Mouse (Mus musculus): ENCODE measurements around the gene Wdfy2. TPM values are rescaled to one million over a fixed set of nuclear protein-coding genes. Genes with fewer than 3 reads are reported as not detected.
"Not testable (repeated sequence)": the region's sequence is repeated elsewhere in the genome, so short reads cannot be mapped to it uniquely, and the experiment has no call there.

Gene Wdfy2
- total RNA-seq, 2 experiments from 2014 or later: 4.8 to 8.0 TPM

DNA sequence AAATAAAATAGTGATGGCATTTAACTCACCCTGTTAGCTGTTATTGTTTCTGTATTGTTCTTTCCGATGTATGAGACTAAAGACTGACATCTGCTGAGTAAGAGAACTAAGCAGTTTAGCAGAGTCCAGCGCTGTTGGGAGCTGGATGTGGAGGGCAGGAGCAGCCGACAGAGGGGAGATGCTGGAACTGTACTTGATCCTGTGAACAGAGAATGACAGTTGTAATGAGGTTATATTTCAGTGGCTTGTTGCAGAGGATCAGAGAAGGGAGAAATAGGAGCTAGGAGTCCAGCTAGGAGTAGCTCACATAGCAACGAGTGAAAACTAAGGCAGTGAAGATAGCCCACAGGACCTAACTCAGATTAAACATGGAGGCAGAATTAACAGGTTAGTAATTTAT is 36.3 kb downstream of the Wdfy2 start:
- no peak for ATAC-seq (replicated peaks; ENCODE audit: low FRiP score, poor library complexity, severe bottlenecking)

DNA sequence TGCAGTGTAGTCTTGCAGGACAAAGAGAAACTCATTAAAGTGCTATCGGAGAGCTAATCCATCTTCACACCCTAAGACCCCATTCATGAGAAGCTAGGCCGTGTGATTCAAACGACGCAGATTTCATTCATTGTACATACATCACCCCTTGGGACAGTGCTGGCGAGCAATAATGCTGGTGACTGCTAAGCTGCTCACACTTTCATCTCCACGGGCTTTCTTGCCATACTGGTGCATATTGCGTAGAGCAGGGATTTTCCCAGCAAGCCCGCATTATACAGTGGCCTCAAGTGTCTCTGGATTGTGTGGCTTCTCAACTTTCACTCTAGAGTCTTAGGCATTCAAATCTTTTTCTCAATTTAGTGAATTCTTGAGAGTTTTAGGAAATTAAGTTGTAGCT is 36.9 kb downstream of the Wdfy2 start:
- no peak for ATAC-seq (replicated peaks; ENCODE audit: low FRiP score, poor library complexity, severe bottlenecking)

DNA sequence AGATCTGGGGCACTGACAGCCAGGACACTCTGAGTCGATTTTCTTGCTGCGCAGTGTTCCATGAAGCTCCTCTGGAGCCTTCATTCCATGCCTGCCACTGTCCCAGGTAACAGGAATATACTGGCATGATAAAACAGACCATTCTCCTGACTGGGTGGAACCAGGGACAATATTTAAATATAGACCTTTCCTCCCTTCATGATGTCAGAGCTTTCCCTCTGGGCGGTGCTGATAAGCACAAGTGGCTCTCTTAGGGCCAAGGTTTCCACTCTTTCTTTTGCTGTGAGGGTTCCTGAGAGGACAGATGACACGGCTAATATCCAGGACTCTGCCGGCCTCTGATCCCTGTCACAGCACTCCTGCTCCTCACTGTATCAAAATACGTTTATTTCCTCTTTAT is 40.6 kb downstream of the Wdfy2 start:
- peak; percentile 84 for ATAC-seq (replicated peaks; ENCODE audit: low FRiP score, poor library complexity, severe bottlenecking)

DNA sequence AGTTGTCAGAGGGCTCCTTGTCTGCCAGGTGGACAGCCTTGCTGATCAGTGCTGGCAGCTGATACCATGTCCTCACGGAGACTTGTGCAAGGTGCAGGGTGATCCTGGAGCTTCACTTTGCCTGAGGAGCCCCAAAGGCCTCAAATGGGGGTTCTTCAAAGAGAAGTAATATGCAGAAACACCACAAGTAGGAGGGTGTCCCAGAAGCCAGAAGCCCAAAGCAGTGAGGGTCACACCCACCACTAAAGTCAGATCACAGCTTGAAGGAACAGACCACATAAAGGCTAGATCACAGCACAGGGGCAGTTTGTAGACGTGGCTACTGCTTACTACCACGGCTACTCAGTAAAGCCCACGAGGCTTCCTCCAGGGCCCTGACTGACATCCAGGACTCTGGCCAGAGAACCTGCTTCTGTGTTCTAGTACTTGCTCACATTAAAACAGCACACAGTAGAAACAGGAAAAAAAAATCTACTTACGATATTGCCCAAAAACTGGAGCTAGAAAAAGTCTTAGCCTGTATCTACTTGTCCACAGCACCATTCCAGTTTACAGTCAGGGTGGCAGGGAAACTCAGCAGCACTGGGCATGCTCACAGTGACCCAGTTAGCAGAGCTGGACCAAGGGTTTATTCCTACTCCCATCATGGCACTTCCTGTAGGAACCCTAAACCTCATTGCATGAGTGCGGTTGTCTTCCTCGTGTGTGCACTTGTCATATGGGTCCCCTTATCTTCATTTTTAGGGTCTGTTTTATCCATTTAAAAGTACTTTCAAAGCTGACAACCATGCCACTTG is 41.4 kb downstream of the Wdfy2 start:
- ATAC-seq (replicated peaks; ENCODE audit: low FRiP score, poor library complexity, severe bottlenecking): peak; percentile 56

DNA sequence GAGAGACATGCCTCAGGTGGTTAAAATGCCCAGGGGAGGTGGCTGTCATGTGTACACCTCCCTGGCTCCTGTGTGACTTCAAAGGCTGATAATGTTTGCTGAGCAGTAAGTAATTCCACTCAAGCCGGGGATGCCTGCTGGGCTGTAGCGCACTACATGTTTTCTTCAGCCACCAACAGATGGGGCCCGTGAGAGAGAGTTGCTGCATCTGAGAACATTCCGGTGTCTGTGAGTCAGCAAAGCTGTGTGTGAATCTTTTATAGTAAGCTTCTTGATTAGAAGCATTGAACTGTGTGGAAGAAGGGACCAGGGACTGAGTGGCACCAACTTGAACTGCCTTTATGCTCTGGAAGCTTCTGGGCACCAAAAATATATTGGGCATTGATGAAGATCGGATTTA is 42.0 kb downstream of the Wdfy2 start:
- ATAC-seq (replicated peaks; ENCODE audit: low FRiP score, poor library complexity, severe bottlenecking): peak; percentile 76

DNA sequence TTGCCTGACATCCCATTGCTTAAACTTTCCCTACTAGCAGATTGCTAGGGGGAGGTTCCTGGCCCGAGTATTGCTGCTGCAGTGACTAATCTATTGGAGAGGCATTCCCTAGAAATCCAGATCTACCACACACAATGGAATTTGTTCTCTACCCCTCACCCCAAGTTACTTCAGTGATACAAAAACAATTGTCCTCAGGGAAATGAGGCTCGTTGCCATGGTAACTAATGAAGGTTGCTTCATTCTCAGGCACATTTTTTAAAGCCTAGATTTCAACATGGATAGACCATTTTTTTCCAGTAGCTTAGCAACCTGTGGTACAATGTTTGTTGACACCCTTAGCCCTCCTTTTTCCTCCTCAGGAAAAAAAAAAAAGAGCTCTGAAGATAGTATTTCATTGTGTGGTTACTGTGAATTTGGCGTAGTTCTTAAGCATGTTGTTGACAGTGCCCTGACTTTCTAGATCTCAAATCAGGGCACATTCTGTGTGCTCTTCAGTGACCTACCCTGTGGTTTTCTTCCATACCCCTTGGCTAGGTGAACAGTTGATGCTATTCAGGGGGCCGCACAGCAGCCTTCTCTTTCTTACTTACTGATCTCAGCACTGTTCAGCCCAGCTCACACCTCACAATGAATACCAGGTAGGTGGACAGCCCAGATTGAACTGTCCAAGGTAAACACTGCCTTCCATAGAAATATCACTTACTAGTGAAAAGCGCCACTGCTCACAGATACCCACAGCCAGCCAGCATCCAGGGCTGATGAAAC is 42.8 kb downstream of the Wdfy2 start:
- no peak for ATAC-seq (replicated peaks; ENCODE audit: low FRiP score, poor library complexity, severe bottlenecking)

DNA sequence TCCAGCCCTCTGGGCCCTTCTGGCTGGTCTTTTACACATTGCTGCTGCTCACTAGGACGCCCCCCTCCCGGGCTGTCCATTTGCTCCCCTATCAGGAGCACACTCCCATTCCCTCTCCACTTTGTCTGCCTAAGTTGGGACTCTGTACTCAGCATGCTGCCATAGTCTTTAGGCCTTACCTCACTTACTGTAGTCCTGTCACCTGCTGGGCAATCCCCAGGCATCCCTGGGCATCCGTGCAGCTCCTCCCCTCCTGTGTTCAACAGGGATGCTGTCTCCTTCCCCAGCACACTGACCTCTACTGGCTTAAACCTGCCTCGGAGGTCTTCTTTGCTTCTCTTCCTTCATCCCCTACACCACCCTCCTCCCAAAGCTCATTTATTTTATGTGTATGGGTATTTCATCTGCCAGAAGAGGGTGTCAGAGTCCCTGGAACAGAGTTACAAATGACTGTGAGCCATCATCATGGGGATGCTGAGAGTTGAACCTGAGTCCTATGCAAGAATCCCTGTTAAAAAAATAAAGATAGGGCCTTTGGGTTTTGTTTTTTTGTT is 44.7 kb downstream of the Wdfy2 start:
- no peak for ATAC-seq (replicated peaks; ENCODE audit: low FRiP score, poor library complexity, severe bottlenecking)

DNA sequence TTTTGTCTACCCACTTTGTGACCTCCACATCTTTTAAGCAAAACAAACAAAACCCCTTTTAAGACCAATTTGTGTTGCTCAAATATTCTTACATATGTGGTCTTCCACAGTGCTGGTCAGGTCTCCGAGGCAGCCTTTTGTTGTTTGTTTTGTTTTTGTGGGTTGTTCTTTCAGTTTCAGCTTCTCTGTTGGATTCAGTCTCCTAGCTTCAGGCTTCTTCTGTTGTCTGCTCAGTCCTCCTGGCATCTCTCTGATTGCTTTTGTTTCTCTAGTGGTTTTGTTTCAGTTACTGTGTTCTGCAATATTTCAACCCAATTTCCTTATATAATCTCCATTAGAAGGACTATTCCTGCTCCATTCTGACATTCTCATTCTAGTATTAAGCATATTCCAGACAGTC is 46.1 kb downstream of the Wdfy2 start:
- ATAC-seq (replicated peaks; ENCODE audit: low FRiP score, poor library complexity, severe bottlenecking): no peak

DNA sequence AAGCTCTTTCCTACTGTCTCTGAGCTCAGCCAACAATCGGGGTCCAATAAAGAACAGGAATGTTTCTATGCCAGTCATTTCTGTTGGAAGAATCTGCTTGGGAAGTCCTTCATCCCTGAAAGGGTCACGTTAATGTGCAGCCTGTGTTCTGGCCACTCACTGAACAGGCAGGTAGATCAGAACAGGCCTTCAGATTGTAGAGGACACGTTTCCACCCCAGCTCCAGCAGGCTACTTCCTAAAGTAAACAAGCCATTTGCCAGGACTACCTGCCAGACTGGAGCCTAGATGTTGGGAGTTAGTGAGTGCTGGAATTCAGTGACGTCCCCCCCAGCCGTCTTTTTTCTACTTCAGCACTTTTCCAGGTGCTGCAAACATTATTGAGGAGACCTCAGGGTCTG is 46.7 kb downstream of the Wdfy2 start:
- ATAC-seq (replicated peaks; ENCODE audit: low FRiP score, poor library complexity, severe bottlenecking): no peak

DNA sequence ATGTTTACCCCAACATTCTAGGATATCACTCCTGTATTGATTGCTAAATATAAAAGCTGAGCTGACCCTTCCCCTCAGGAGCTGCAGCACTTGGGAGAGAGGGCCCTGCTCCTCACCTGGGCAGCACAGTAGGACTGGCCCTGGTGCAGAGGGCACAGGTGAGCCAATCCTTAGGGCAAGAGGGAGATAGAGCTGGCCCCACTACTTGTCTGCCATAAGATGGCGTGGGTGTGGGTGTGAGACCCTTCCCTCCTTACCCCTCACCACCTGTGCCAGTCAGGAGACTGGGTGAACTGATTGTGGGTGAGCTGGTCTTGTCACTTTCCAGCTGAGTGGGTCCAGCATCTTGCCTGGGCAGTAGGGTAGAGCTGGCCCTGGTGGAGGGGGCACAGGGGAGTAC is 47.2 kb downstream of the Wdfy2 start:
- no peak for ATAC-seq (replicated peaks; ENCODE audit: low FRiP score, poor library complexity, severe bottlenecking)

DNA sequence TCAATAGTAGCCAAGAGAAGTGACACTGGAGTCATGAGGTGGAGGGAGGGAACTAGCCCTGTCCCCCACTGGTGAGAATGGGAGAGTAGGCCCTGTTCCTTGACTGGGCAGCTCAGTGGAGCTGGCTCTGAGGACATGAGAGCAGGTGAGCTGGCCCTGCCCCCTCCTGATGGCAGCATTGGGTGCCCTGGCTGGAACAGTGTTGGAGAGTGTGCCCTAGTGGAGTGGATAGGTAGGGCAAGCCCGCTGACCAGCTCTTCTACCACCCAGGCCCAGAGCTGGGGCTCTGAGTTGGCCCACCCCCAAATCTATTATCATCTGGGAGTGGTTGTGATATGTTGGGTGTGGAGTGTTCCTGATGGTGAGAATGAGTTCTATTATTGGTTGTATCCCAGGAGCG is 47.7 kb downstream of the Wdfy2 start:
- no peak for ATAC-seq (replicated peaks; ENCODE audit: low FRiP score, poor library complexity, severe bottlenecking)

DNA sequence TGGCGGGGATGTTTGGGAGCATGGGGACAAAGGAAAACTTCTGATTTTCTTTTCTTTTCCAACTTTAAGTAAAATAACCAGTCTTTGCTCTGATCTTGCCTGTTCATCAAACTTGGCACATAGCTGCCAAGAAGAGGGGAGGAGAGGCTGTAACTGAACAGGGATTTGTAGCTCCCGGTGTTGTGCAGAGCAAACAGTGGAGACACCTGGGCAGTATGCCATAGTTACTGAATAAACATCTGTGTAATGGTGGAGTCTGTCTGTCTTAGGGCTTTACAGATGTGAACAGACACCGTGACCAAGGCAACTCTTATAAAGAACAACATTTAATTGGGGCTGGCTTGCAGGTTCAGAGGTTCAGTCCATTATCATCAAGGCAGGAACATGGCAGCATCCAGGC is 53.9 kb downstream of the Wdfy2 start:
- no peak for ATAC-seq (replicated peaks; ENCODE audit: low FRiP score, poor library complexity, severe bottlenecking)

DNA sequence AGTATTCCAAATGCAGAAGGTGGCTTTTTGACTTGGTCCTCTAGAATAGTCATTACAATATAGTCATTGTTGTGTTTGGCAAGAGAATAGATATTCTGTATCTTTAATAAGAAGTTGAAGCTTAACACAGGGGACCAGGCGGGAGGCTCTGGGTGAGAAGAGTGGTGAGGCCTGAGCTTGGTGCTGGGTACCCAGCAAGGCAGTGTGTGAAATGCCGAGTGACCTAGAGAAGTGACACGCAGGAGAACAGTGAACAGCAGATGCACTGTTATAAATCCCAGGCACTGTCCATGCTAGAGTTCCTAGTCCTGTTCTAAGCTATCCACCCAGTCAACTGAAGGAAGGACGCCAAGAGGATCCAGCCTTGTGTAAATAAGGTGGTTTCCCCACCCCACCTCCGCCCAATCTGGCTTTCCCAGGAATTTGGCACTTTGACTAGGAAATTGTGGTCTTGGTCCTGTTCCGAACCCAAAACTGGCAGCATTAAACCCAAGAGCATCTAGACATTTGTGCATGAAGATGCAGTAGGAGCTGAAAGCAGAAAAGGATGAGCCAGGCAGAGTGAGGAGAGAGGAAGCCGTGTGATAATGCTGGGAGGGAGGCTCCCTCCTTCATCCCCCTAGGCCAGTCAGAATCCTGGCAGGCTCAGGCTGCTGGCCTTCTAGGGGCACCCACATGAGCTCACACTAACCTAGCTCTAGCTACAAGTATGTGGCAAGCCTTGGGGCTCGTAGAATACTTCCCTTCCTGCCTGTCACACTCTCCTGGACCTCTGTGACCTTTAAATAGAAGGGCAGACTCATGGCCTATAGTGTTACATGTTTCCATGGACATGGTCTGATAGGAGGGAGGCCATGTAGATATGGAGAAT is 55.5 kb downstream of the Wdfy2 start:
- ATAC-seq (replicated peaks; ENCODE audit: low FRiP score, poor library complexity, severe bottlenecking): no peak

DNA sequence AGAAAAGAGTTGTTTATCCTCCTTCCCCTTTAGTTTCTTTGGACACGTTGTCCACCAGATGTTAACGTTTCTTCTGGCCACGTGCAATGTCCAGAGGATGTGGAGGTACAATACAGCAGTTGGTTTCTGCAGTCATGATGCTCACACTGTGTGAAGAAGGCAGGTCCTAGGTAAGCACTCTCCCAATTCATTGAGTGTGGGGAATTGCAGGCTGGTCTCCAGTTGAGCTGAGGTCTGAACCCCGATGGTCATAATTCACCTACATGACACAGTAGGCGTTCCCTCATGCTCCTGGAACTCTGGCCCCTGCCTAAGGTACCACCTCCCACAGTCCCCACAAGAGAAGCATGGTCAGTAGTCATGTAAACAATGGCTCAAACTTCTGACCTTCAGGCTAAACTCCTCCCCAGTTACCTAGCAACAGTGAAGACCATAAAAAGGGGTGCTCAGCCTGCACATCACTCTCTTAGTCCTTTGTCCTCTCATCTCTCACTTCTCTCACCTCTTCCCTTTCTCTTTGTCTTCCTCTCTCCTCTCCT is 56.2 kb downstream of the Wdfy2 start:
- not testable (repeated sequence) for ATAC-seq (replicated peaks; ENCODE audit: low FRiP score, poor library complexity, severe bottlenecking)

DNA sequence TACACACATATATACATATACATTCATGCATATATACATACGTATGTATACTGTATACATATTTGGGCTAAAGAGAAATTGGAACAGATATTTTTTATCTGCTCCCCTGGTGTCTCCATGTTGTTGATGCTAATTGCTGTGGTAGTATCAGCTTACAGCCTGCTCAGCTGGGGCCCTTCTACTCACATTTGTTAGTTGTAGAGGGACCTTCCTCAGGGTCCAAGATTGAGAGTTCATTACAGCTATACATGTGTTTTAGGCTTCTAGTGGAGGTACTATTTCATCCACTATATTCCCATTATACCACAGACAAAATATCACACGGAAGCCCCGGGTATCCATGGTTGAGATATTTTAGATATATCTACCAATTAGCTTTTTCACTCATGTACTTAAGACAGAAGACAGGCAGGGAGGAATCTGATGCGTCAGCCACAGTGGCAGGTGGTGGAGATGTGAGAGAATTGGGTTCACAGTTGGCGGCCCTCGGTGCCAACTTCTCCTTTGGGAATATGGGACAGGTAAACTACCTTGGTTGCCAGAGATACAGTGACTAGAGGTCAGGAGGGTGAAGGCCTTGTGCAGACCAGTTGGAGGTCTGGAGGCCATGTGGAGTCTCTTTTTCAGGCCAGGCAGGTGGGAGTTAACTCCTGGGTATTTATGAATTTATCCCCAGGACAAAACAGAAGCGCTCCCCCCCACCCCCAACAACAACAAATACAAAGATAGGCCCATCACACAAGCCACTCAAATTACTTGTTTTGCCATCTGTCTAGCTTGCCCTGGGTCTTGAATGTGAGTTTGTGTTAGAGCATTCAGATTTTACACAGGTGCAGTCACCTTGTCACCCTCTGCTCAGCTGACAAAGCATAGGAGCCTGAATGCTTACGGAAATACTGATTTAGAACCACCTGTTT is 57.7 kb downstream of the Wdfy2 start:
- no peak for ATAC-seq (replicated peaks; ENCODE audit: low FRiP score, poor library complexity, severe bottlenecking)

DNA sequence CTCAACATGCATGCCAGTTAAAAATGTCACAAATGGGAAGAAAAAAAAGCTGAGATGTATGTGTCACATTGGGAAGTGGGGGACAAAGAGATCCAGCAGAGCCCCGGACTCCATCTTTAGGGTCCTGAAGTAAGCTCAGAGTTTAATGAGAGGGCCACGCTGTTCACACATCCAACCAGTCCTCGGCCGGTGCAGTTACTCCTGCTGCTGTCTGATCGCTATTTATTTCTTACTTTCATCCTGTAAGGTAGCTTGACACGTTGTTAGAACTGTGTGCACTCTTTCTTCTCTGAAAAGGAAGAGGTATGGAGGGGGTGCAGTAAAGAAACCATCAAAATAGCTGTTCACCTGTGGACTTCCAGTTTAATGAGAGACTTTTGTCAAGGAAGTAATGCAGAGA is 60.6 kb downstream of the Wdfy2 start:
- ATAC-seq (replicated peaks; ENCODE audit: low FRiP score, poor library complexity, severe bottlenecking): no peak

DNA sequence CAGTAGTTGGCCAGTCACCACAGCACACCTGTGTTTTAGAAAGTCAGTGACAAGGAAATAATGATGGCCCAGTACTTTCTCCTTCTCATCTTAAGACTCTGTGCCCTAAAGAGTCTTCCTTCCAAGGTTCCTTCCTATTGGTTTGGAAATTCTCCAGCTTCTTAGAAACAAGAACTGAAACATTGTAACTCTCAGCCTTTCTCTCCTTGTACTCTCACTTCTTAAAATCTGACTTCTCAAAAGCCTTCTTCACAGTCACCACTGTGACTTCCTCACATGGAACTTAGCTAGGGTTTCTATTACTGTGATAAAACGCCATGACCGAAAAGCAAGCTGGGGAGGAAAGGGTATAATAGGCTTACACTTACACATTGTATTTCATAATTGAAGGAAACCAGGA is 70.4 kb downstream of the Wdfy2 start:
- no peak for ATAC-seq (replicated peaks; ENCODE audit: low FRiP score, poor library complexity, severe bottlenecking)

DNA sequence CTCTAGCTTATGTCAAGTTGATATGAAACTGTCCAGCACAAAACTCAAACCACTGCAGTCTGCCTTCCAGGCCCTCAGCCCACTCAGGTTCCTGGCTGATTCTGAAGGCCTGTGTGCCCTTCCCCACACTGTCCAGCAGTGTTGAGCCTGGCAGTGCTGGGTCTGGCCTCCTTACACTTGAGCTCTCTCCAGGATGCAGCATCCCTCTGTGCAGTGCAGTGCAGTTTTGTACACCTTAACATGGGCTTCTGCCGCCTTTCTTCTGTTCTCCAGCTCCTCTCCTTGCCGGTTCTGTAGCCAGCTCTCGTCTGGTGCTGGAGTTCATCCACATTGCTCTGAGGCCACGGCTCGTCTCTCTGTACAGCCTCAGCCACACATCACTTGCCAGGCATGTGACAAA is 71.1 kb downstream of the Wdfy2 start:
- ATAC-seq (replicated peaks; ENCODE audit: low FRiP score, poor library complexity, severe bottlenecking): no peak

DNA sequence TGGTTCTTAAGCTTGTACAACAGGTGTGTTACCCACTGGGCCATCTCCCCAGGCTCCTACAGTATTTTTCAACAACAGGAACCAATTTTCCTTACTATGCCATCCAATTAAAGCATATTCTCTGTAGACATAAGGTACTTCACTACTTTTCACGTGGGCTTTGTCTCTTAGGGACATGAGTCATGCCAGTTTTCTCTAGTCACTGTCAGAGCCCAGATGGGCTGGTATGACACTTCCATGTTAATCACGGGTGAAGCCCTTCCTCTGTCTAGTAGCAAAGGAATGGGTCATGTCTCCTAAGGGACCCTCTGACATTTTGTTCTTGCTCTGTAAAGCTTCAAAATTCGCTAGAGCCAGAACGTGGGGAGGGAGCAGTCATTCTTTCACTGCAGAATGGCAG is 73.4 kb downstream of the Wdfy2 start:
- no peak for ATAC-seq (replicated peaks; ENCODE audit: low FRiP score, poor library complexity, severe bottlenecking)
